Mouse (Mus musculus): ENCODE data around the gene Filip1l. TPM values are rescaled to one million over a fixed set of nuclear protein-coding genes. Genes with fewer than 3 reads are reported as not detected.
A peak's percentile ranks its signal among the peaks of the same experiment; 100 is the strongest.

Filip1l gene
- polyA plus RNA-seq, 1 experiment: 6.9 TPM

GRCm38 (mm10) chr16:57550817-57551216, 197.9 kb downstream of the Filip1l start:
- TF ChIP-seq POLR2A (IDR thresholded peaks at IDR 0.05; ENCODE audit: low read depth, low read length): no peak
- TF ChIP-seq CTCF (conservative IDR thresholded peaks at IDR 0.05; ENCODE audit: insufficient read depth, insufficient read length, low read depth, low read length): no peak
- 68% methylated on average over 2 of the region's 2 CpGs for WGBS

GRCm38 (mm10) chr16:57551617-57552016, 198.7 kb downstream of the Filip1l start:
- Histone ChIP-seq H3K4me3 (ENCODE audit: insufficient read depth, low read depth, low read length) (no peak overlapping the region), H3K27ac (ENCODE audit: insufficient read depth, low read depth, low read length) (no peak overlapping the region), H3K4me1 (ENCODE audit: control insufficient read depth, insufficient read depth, low read length) (peaks cover 5% of the 10 kb centered on the region; the same call in 1 of the 2 replicates), H3K36me3 (ENCODE audit: control insufficient read depth, insufficient read depth, low read length) (no peaks in the 10 kb centered on the region), H3K27me3 (replicated peaks; ENCODE audit: control insufficient read depth, insufficient read depth, low read length) (no peaks in the 10 kb centered on the region)
- WGBS: 53% methylated on average over 2 of the region's 2 CpGs
- DNase-seq: no peak
- TF ChIP-seq POLR2A (IDR thresholded peaks at IDR 0.05; ENCODE audit: low read depth, low read length) (no peak), CTCF (conservative IDR thresholded peaks at IDR 0.05; ENCODE audit: insufficient read depth, insufficient read length, low read depth, low read length) (no peak)

More at GRCm38 (mm10) chr16:57550817-57551216, 197.9 kb downstream of the Filip1l start:
- H3K4me3 ChIP-seq (ENCODE audit: insufficient read depth, low read depth, low read length): peak overlapping the region; percentile 45
- no peaks in the 10 kb centered on the region for H3K27me3 ChIP-seq (replicated peaks; ENCODE audit: control insufficient read depth, insufficient read depth, low read length)
- H3K4me1 ChIP-seq (ENCODE audit: control insufficient read depth, insufficient read depth, low read length): peaks cover 3% of the 10 kb centered on the region; the same call in 1 of the 2 replicates
- DNase-seq: no peak
- H3K27ac ChIP-seq (ENCODE audit: insufficient read depth, low read depth, low read length): no peak overlapping the region
- no peaks in the 10 kb centered on the region for H3K36me3 ChIP-seq (ENCODE audit: control insufficient read depth, insufficient read depth, low read length)

GRCm38 (mm10) chr16:57552709-57553108, 199.8 kb downstream of the Filip1l start:
- H3K36me3 ChIP-seq (ENCODE audit: control insufficient read depth, insufficient read depth, low read length): no peaks in the 10 kb centered on the region
- 73% methylated on average over 5 of the region's 5 CpGs for WGBS

GRCm38 (mm10) chr16:57553235-57553634, 200.3 kb downstream of the Filip1l start:
- no peak for DNase-seq
- TF ChIP-seq POLR2A (IDR thresholded peaks at IDR 0.05; ENCODE audit: low read depth, low read length) (no peak), CTCF (conservative IDR thresholded peaks at IDR 0.05; ENCODE audit: insufficient read depth, insufficient read length, low read depth, low read length) (no peak)

More at GRCm38 (mm10) chr16:57552709-57553108, 199.8 kb downstream of the Filip1l start:
- Histone ChIP-seq H3K27ac (ENCODE audit: insufficient read depth, low read depth, low read length) (peak overlapping the region; percentile 68; the same call in 1 of the 2 replicates), H3K4me3 (ENCODE audit: insufficient read depth, low read depth, low read length) (no peak overlapping the region), H3K27me3 (replicated peaks; ENCODE audit: control insufficient read depth, insufficient read depth, low read length) (no peaks in the 10 kb centered on the region), H3K4me1 (ENCODE audit: control insufficient read depth, insufficient read depth, low read length) (peaks cover 5% of the 10 kb centered on the region; the same call in 1 of the 2 replicates)
- TF ChIP-seq CTCF (conservative IDR thresholded peaks at IDR 0.05; ENCODE audit: insufficient read depth, insufficient read length, low read depth, low read length) (no peak), POLR2A (IDR thresholded peaks at IDR 0.05; ENCODE audit: low read depth, low read length) (no peak)
- no peak for DNase-seq

GRCm38 (mm10) chr16:57554886-57555400, 202.1 kb downstream of the Filip1l start:
- no peaks in the 10 kb centered on the region for H3K36me3 ChIP-seq (ENCODE audit: control insufficient read depth, insufficient read depth, low read length)
- TF ChIP-seq CTCF (conservative IDR thresholded peaks at IDR 0.05; ENCODE audit: insufficient read depth, insufficient read length, low read depth, low read length) (no peak), POLR2A (IDR thresholded peaks at IDR 0.05; ENCODE audit: low read depth, low read length) (no peak)
- no peaks in the 10 kb centered on the region for H3K27me3 ChIP-seq (replicated peaks; ENCODE audit: control insufficient read depth, insufficient read depth, low read length)
- DNase-seq: peak; percentile 50
- peaks cover 5% of the 10 kb centered on the region; the same call in 1 of the 2 replicates for H3K4me1 ChIP-seq (ENCODE audit: control insufficient read depth, insufficient read depth, low read length)
- no peak overlapping the region for H3K27ac ChIP-seq (ENCODE audit: insufficient read depth, low read depth, low read length)
- no peak overlapping the region for H3K4me3 ChIP-seq (ENCODE audit: insufficient read depth, low read depth, low read length)
- WGBS: 69% methylated on average over 6 of the region's 6 CpGs

More at GRCm38 (mm10) chr16:57553235-57553634, 200.3 kb downstream of the Filip1l start:
- Histone ChIP-seq H3K27me3 (replicated peaks; ENCODE audit: control insufficient read depth, insufficient read depth, low read length) (no peaks in the 10 kb centered on the region), H3K36me3 (ENCODE audit: control insufficient read depth, insufficient read depth, low read length) (no peaks in the 10 kb centered on the region), H3K27ac (ENCODE audit: insufficient read depth, low read depth, low read length) (peak overlapping the region; percentile 68; the same call in 1 of the 2 replicates), H3K4me3 (ENCODE audit: insufficient read depth, low read depth, low read length) (no peak overlapping the region), H3K4me1 (ENCODE audit: control insufficient read depth, insufficient read depth, low read length) (peaks cover 5% of the 10 kb centered on the region; the same call in 1 of the 2 replicates)

- Histone ChIP-seq H3K27me3 (replicated peaks; ENCODE audit: control insufficient read depth, insufficient read depth, low read length) (no peaks in the 10 kb centered on the region), H3K4me1 (ENCODE audit: control insufficient read depth, insufficient read depth, low read length) (peaks cover 5% of the 10 kb centered on the region; the same call in 1 of the 2 replicates), H3K27ac (ENCODE audit: insufficient read depth, low read depth, low read length) (no peak overlapping the region), H3K36me3 (ENCODE audit: control insufficient read depth, insufficient read depth, low read length) (no peaks in the 10 kb centered on the region), H3K4me3 (ENCODE audit: insufficient read depth, low read depth, low read length) (no peak overlapping the region)
- peak; percentile 58 for DNase-seq
- WGBS: 38% methylated on average over 4 of the region's 4 CpGs
- TF ChIP-seq POLR2A (IDR thresholded peaks at IDR 0.05; ENCODE audit: low read depth, low read length) (no peak), CTCF (conservative IDR thresholded peaks at IDR 0.05; ENCODE audit: insufficient read depth, insufficient read length, low read depth, low read length) (no peak)
Measured at GRCm38 (mm10) chr16:57555667-57556066, 202.8 kb downstream of the Filip1l start.

- 64% methylated on average over 2 of the region's 2 CpGs for WGBS
- TF ChIP-seq POLR2A (IDR thresholded peaks at IDR 0.05; ENCODE audit: low read depth, low read length) (no peak), CTCF (conservative IDR thresholded peaks at IDR 0.05; ENCODE audit: insufficient read depth, insufficient read length, low read depth, low read length) (no peak)
- Histone ChIP-seq H3K4me3 (ENCODE audit: insufficient read depth, low read depth, low read length) (no peak overlapping the region), H3K27me3 (replicated peaks; ENCODE audit: control insufficient read depth, insufficient read depth, low read length) (no peaks in the 10 kb centered on the region), H3K36me3 (ENCODE audit: control insufficient read depth, insufficient read depth, low read length) (no peaks in the 10 kb centered on the region), H3K4me1 (ENCODE audit: control insufficient read depth, insufficient read depth, low read length) (peaks cover 5% of the 10 kb centered on the region; the same call in 1 of the 2 replicates), H3K27ac (ENCODE audit: insufficient read depth, low read depth, low read length) (peak overlapping the region; percentile 59)
- no peak for DNase-seq
Measured at GRCm38 (mm10) chr16:57556244-57556643, 203.4 kb downstream of the Filip1l start.

Measured in kidney, adult 2 months (tissue).